Mouse (Mus musculus): Measurements from ENCODE around the gene Gfod1. TPM values are rescaled to one million over a fixed set of nuclear protein-coding genes. Genes with fewer than 3 reads are reported as not detected.

The Gfod1 gene
- total RNA-seq, 2 experiments from 2014 or later = 59.1 to 69.9 TPM

DNA sequence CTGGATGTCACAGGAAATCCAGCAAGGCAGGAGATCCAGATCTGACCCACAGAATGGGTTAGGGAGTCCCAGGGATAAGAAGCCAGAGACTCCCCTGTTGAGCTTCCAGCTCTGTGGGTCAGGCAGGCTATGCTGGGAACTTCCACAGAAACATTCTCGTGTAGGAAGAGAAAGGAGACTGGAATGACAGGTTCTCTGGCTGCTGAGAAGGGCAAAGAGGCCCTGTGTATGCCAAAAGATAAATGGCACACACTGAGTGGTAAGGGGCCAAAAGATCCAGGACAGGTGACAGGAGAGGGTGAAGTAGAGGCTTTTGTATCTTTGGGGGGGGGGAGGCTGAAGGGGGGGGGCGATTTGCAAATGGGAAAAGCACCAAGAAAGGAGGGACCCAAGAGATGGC, 112.7 kb downstream of the Gfod1 start:
- no peak for DNase-seq (ENCODE audit: low spot score in 2 of 2)
- intact Hi-C loops (cut with DNase I) = loop anchor here (5.0 kb wide), 1 partner anchor 36 kb away; no protein-coding TSS in a partner anchor

DNA sequence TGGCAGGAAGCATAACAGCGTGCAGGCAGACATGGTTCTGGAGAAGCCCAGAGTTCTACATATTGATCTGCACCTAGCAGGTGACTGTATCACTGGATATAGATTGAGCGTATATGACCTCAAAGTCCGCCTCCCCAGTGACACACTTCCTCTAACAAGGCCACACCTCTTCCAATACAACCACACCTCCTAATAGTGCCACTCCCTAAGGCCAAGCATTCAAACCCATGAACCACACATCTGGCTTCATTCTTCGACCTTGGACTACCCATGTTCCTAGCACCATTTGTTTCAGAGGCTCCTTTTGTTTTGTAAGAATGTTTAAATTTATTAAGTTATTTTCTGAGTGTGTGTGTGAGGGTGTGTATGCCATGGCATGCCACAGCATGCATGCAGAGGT, 116.2 kb downstream of the Gfod1 start:
- intact Hi-C loops (cut with DNase I) = loop anchor here (5.0 kb wide), 1 partner anchor 115 kb away; the partner anchor contains the start of gene Gfod1

DNA sequence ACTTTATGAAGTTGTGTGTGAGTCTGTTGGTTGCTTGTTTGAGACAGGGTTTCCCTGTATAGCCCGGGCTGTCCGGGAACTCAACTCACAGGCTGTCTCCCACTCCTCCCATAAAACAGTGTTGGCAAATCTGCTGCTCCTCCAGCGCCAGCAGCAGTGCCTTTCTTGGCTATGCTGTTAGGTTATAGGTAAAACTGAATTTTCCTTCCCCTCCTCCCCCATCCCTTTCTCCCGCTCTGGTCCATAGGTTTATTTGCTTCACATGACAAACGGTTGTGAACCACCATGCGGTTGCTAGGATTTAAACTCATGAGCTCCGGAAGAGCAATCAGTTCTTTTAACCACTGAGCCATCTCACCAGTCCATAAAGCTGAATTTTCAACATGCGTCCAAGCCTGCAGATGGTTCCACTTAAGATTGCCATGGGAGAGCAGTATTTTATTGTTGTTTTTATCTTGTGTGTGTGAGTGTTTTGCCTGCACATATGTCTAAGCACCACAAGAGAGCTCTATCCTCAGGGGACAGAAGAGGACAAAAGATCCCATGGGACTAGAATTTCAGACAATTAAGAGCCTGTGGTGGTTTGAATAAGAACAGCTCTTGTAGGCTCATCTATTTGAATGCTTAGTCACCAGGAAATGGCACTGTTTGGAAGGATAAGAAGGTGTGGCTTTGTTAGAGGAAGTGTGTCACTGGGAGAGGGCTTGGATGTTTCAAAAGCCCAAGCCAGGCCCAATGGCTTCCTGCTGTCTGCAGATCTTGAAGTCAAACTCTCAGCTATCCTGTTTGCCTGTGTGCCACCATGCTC, 120.5 kb downstream of the Gfod1 start:
- no peak for DNase-seq (ENCODE audit: low spot score in 2 of 2)
- intact Hi-C loops (cut with DNase I) = loop anchor here (5.0 kb wide), 1 partner anchor 199 kb away; no protein-coding TSS in a partner anchor

More for the DNA sequence above, 116.2 kb downstream of the Gfod1 start:
- no peak for DNase-seq (ENCODE audit: low spot score in 2 of 2)

DNA sequence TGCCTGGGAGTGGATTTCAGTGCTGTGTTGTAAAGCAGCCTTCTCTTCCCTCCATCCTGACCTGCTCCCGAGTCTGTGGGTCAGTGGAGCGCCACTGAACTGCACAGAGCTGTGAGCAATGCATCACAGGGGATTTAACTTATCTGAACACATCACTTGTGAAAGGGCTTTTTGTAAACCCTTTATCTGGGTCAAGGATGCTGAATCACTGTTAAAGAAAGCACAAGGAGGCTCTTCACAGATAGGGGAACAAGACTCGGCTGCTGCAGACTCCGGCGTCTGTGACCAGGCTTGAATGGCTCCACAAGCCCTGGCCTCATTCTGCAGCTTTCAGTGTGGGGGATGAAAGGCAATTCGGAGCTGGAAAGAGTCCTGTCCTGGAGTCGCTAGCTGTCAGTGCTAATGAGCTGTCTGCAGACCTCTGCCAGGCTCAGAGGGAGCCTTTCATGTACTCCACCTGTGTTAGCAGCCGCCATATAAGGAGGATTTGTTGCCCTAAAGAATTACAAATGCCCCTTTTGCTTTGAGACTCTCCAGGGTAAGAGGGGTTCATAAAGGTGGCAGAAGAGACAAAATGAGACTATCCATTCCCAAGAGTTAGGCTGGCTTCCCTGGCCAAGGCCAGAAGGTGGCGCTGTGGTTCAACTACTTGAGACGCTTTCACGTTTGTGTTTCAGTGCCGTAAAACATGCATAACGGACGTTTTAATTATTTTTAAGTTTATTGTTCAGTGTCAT, 121.3 kb downstream of the Gfod1 start:
- intact Hi-C loops (cut with DNase I) = loop anchor here (5.0 kb wide), 1 partner anchor 200 kb away; no protein-coding TSS in a partner anchor
- peak; percentile 92 to 93 for DNase-seq (ENCODE audit: low spot score in 2 of 2)

DNA sequence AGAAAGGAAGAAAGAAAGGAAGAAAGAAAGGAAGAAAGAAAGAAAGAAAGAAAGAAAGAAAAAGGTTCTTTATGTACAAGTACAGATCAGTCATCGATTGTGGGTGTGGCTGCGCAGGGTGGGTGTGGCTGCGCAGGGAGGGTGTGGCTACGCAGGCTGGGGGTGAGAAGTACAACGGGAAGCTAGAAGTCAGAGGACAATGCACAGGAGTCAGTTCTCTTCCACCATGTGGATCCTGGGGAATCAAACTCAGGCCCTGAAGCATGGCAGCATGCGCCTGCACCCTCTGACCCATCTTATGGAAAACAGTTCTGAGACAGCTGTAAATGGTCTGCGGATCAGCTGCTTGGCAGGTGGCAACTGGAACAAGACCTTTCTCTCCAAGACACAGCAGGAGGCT, 122.9 kb downstream of the Gfod1 start:
- no peak for DNase-seq (ENCODE audit: low spot score in 2 of 2)
- intact Hi-C loops (cut with DNase I) = loop anchor here (5.0 kb wide), 1 partner anchor 201 kb away; no protein-coding TSS in a partner anchor

DNA sequence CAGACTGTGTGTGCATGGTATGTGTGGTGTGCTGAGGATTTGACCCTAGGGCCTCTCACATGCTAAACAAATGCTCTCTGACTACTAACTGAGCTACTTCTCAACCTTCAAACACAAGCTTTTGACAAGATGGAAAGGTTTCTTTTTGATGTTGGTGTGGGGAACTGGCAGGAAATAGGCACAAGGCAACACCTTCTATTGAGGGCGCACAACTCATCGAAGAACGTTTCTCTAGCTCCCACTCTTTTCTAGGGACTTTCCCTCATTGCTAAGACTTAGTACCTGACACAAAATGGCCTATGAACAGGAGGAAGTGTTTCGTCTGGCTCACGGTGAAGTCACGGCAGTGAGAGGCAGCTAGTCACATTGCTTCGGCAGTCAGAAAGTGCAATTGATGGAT, 126.7 kb downstream of the Gfod1 start:
- intact Hi-C loops (cut with DNase I) = loop anchor here (10.0 kb wide), 2 partner anchors 387 to 557 kb away; partner anchors contain the start of gene Mcur1
- no peak for DNase-seq (ENCODE audit: low spot score in 2 of 2)

DNA sequence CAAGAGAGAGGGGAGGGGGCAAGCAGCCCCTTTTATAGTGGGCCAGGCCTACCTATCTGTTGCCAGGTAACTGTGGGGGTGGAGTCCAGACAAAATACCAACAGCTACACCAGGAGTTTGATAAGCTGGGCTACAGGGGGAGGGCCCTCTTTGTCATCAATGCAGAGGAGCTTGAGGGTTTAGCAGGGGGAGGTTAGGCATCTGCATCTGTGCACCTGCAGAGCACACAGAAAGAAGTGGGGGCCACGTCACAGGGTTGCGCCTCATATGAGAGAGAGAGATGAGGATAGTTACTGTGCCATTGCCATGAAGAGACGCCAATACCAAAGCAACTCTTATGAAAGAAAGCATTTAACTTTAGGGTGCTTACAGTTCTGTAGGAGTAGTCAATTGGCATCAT, 127.3 kb downstream of the Gfod1 start:
- no peak for DNase-seq (ENCODE audit: low spot score in 2 of 2)
- intact Hi-C loops (cut with DNase I) = loop anchor here (10.0 kb wide), 2 partner anchors 388 to 558 kb away; partner anchors contain the start of gene Mcur1

DNA sequence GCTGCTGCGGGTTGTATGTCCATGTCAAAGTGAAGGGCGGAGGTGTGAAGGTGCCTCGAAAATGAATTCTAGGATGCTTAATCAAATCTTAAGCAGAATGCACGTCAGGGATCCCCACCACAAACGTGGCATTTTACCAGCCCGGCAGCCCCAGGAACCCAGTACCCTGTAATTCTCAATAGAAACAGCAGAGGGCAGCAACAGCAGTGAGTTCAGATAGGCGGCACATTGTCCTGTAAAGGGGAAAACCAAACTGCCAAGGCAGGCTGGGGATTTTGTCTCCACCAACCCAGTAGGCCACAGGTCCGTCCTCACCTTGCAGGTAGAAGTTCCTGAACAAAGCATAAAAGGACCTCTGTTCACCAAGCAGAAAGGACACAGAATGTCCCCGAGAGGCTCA, 130.7 kb downstream of the Gfod1 start:
- intact Hi-C loops (cut with DNase I) = loop anchor here (5.0 to 10.0 kb wide), 3 partner anchors 224 to 562 kb away; partner anchors contain the start of genes Mcur1 and Nol7
- DNase-seq (ENCODE audit: low spot score in 2 of 2) = peak; percentile 82 to 88

DNA sequence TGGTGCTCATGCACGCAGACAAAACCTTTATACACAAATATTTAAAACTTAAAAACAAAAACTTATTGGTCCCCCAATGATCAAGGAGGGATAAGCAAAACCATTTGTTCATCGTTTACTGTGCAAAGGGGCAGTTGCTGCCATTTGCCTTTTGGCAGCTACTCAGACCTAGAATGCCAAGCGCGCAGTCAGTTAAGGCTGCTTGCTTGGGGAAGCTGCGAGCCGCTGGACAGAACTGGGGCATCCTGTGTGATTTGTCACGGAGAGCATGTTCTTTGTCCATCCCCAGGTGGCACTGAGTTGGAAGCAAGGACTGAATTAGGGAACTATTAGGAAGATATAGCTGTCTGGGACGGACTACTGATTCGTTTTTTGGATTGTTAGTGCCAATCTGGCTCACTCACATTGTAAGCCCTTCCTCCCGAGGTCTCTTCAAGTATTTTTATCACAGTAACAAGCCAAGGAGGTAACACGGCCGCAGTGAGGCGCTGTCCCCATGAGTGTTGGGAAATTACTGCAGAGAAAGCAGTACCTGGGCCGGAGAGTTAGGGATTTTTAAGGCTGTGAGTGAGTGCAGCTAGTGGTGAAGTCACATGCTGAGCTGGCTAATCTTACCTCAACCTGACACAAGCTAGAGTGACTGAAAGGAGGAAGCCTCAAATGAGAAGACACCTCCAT, 131.8 kb downstream of the Gfod1 start:
- intact Hi-C loops (cut with DNase I) = loop anchor here (5.0 to 10.0 kb wide), 3 partner anchors 225 to 563 kb away; partner anchors contain the start of genes Mcur1 and Nol7
- DNase-seq (ENCODE audit: low spot score in 2 of 2) = peak in 1 of 2 experiments; percentile 78

DNA sequence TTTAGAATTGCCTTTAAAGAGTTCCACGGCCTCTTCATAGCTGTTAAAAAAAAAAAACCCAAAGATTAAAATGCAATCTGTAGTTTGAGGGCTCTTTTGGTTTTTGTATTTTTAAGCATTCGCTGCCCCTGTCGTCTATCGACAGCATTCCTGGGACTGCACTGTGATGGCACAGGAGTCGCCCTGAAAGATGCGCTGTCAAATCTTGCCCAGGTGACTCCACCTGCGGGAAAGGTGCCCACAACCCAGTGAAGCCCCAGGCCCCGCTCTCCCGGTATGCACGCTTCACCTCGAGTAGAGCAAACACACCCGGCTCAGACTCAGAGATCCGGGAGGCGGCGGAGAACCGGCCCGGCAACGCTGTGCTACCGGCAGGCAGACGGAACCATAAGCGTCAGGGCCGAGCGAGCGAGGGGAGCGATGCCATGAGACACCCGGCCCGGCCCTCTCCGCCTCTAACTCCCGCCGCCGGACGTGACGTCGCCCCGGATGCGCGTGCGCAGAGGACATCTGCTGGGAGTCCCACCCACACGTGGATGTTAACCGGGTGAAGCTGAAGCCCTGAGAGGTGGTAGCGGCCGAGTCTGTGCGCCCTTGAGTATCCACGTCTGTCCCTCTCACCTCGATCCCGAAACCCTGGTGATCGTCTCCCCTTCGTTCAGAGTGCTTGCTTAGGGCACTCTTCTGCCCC, 132.8 kb downstream of the Gfod1 start, which contains the start of gene Tbc1d7:
Gene Tbc1d7, minus strand, starts transcription at position 482 of the 691 bp plus-strand sequence.
- intact Hi-C loops (cut with DNase I) = loop anchor here (5.0 to 10.0 kb wide), 3 partner anchors 226 to 564 kb away; partner anchors contain the start of genes Mcur1 and Nol7
- DNase-seq (ENCODE audit: low spot score in 2 of 2) = peak; percentile 97 to 99

DNA sequence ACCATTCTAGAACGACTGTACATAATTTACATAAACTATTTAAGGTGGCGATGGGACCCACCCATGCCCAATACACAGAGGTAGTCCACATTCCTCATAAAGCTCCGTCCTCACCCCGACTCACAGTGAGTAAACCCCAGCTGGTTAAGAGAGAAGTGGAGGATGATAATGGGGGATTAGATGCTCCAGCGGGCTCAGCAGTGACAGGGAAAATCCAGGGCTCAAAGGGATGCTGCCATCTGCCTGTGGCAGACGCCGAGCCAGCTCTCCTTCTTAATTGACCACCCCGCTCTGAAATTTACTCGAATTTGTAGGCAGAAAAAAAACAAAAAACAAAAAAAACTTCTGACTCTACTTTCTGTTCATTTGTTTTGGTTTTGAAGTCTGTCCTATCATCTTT, 136.3 kb downstream of the Gfod1 start:
- intact Hi-C loops (cut with DNase I) = no loop called here

DNA sequence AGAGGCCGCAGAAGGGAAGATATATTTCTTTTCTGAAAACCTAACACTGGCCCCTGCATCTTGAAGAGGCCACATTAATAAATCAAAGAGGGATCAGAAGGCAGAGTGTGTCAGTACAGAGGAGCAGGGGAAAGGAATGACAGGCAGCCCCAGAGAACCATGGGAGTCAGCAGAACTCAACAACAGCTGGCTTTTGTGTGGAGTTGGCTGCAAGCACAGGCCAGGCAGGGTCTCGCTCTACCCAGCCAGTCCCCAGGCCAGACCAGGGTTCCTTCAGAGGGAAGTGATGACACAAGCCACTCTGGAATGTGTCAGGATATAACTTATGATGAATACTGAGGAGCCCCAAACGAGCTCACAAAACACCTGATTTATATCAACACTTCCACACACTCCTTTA, 144.5 kb downstream of the Gfod1 start:
- intact Hi-C loops (cut with DNase I) = no loop called here

More for the DNA sequence above, 136.3 kb downstream of the Gfod1 start:
- DNase-seq (ENCODE audit: low spot score in 2 of 2) = no peak

DNA sequence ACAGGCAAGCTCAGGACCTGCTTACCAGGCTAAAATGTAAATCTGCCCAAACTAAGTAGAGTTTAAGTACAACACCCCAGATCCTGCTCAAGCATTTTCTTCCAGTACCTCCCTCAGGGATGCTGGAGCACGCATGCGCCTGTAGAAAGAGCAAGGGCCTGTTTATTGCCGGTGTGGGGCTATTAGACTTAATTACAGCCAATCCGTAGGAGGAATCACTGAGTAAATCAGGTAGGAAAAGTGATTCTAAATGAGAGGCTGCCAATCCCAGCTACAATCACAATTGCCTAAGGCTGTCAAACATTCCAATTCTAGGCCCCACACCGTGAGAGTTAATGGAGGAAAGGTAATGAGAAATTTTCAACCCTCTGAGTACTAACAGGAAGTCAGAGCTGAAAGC, 145.7 kb downstream of the Gfod1 start:
- no peak for DNase-seq (ENCODE audit: low spot score in 2 of 2)
- intact Hi-C loops (cut with DNase I) = no loop called here

More for the DNA sequence above, 144.5 kb downstream of the Gfod1 start:
- DNase-seq (ENCODE audit: low spot score in 2 of 2) = no peak

DNA sequence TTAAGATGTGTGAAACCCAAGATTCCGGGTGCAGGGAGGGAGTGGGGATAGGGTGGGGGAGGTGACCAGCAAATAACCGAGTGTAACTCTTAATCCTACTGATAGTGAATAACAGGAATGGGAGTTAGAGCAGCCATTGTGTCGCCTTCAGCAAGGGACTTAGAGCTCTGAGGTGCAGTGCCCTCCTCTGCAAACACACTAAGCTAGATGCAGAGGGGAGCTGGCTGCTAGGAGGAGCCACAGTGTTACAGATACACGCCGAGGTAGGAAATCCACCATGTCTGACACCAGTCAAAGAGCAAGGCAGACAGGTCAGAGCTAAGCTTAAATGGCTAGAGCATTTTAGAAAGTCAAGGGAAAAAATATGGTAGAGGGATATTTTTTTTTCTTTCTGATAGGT, 146.6 kb downstream of the Gfod1 start:
- intact Hi-C loops (cut with DNase I) = no loop called here
- no peak for DNase-seq (ENCODE audit: low spot score in 2 of 2)

DNA sequence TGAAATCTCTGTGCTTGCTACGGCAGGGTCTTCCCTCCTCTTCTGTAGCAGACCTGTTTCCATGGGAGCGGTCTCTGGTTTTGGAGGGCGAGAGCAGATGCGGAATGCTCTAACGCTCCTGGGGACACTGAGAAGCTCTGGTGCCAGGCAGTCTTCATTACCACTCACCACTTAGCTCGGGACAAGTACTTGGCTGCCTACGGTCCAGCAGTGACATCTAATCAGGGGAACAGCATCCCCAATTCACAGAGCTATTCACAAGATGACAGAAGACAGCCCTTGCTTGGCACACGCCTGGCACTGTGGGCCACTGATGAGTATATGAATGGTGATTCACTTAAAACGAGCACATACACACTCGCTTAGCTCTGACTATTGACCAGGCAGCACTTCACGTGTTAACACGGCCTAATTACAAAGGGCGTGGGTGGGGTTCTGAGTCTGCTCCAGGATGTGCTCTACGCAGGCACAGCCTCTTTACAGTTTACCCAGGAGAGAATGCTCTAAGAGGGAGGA, 151.9 kb downstream of the Gfod1 start:
- DNase-seq (ENCODE audit: low spot score in 2 of 2) = no peak
- intact Hi-C loops (cut with DNase I) = no loop called here

DNA sequence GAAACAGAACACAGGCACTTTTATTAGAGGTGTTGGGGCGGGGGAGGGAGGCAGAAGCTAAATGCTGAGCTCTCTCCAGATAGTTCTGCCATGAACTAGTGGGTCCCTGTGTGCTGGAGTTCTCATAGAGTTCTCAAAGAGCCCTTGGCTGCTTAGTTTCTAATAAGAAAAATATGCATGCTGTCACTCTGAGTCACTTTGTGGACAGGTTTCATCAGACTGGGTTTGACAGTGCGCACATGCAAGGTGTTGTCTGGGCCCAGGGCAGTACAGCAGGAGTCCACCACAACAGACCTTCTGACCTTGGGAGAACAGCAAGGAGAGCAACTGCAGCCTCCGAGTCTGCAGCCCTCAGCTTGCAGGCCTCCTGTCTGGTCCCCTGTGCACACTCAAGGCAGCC, 154.3 kb downstream of the Gfod1 start:
- DNase-seq (ENCODE audit: low spot score in 2 of 2) = no peak
- intact Hi-C loops (cut with DNase I) = no loop called here

DNA sequence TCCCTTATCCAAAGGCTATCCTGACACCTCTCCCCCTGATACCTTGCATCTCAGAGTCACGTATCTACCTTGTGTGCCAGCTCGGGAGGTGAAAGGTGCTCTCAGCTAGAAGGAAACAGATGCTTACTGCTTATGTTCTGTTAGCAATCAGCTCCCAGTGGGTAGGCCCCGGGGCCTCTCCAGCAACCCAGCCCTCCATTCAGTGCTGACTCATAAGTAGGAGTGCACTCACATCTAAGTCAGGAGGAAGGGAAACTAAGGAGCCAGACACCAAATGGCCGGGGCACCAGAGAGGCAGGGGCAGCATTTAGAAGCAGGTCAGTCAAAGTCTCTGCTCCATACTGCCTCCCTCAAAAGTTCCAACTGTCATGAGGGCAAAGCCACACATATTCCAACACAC, 155.3 kb downstream of the Gfod1 start:
- no peak for DNase-seq (ENCODE audit: low spot score in 2 of 2)
- intact Hi-C loops (cut with DNase I) = no loop called here

DNA sequence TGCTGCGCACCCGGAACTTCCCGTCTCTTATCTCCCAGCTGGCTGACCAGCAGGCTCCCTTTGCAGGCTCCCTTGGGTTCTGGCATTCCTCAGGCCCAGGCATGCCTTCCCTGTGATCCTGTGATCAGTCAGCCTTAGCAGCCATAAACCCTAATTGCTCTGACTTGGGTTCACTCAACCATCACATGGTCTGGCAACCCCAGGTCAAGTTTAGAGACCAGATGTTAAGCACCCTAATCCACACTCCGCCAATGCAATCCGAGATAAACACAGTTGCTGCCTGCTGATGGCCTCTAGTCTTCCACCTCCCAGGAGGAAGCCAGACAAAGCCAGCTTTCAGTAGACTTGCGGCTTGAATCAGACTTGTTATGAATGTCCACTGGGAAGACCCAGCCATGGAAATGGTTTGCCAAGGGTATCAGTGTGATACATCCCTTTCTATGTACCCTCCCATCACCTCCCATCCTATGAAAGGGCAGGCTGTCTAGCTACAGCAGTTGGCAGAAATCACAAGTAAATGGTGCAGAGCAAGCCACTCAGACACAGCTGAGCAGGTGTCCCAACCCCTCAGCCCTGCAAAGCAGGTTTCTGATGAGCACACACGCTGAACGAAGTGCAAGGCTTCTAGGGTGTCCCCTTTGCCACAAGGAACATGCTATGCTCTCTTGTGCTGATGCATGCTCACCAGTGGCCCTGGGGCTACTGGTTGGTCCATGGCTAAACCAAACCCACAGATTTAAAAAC, 157.3 kb downstream of the Gfod1 start:
- no peak for DNase-seq (ENCODE audit: low spot score in 2 of 2)
- intact Hi-C loops (cut with DNase I) = no loop called here

All from left cerebral cortex, postnatal 14 days (tissue).